Mouse (Mus musculus): ENCODE data around the gene Cdk2ap2.
"Not testable (repeated sequence)": the region's sequence is repeated elsewhere in the genome, so short reads cannot be mapped to it uniquely, and the experiment has no call there.

The Cdk2ap2 gene

GRCm38 (mm10) chr19:4135963-4136345 lies 39.0 kb downstream of the Cdk2ap2 start:
- not testable (repeated sequence) for DNase-seq (ENCODE audit: low spot score in 2 of 2)

GRCm38 (mm10) chr19:4136463-4136862 lies 39.5 kb downstream of the Cdk2ap2 start:
- no peak for DNase-seq (ENCODE audit: low spot score in 2 of 2)

GRCm38 (mm10) chr19:4137913-4138312 lies 40.9 kb downstream of the Cdk2ap2 start:
- peak in 1 of 2 experiments; percentile 49 for DNase-seq (ENCODE audit: low spot score in 2 of 2)

- DNase-seq (ENCODE audit: low spot score in 2 of 2), result no peak
Measured at GRCm38 (mm10) chr19:4139446-4139845, 42.5 kb downstream of the Cdk2ap2 start, which contains the start of gene Gpr152. Gene Gpr152 (plus strand): TSS chr19:4139787.

GRCm38 (mm10) chr19:4140147-4140546 lies 43.2 kb downstream of the Cdk2ap2 start:
- DNase-seq (ENCODE audit: low spot score in 2 of 2), result no peak

GRCm38 (mm10) chr19:4142416-4143173 lies 45.6 kb downstream of the Cdk2ap2 start:
- DNase-seq (ENCODE audit: low spot score in 2 of 2), result no peak

GRCm38 (mm10) chr19:4143759-4144268 lies 46.8 kb downstream of the Cdk2ap2 start, which contains the start of gene Cabp4:
Gene Cabp4 (minus strand): TSS chr19:4144033.
- peak in 1 of 2 experiments; percentile 45 for DNase-seq (ENCODE audit: low spot score in 2 of 2)

- peak; percentile 77 for DNase-seq (ENCODE audit: low spot score in 2 of 2)
Measured at GRCm38 (mm10) chr19:4144550-4145498, 47.8 kb downstream of the Cdk2ap2 start.

GRCm38 (mm10) chr19:4145936-4146335 lies 49.0 kb downstream of the Cdk2ap2 start:
- DNase-seq (ENCODE audit: low spot score in 2 of 2), result no peak

GRCm38 (mm10) chr19:4146366-4147021 lies 49.5 kb downstream of the Cdk2ap2 start:
- no peak for DNase-seq (ENCODE audit: low spot score in 2 of 2)

GRCm38 (mm10) chr19:4147022-4147405 lies 50.0 kb downstream of the Cdk2ap2 start:
- DNase-seq (ENCODE audit: low spot score in 2 of 2), result no peak

GRCm38 (mm10) chr19:4147782-4148490 lies 51.0 kb downstream of the Cdk2ap2 start:
- DNase-seq (ENCODE audit: low spot score in 2 of 2), result no peak

- peak; percentile 95 for DNase-seq (ENCODE audit: low spot score in 2 of 2)
Measured at GRCm38 (mm10) chr19:4148491-4148806, 51.5 kb downstream of the Cdk2ap2 start, which contains the start of gene Coro1b. Gene Coro1b (plus strand): TSS chr19:4148619.

Data from spleen, postnatal 36 days (tissue).